Mouse (Mus musculus) frontal cortex, adult (tissue): ENCODE data around the gene Zcchc3.

ENCODE experiments used
- ATAC-seq: cut with Nextera tagmentation; 2 replicates; pipeline ENCODE4 v1.9.2; 2017; ENCODE audit warnings: mild to moderate bottlenecking, moderate library complexity, mixed read lengths; ENCODE audit not compliant: low TSS enrichment

The Zcchc3 gene

GRCm38 (mm10) chr2:152410971-152411371, 3.9 kb downstream of the Zcchc3 start:
- ATAC-seq = peak; percentile 11; the same call in 1 of the 2 replicates

- ATAC-seq = no peak
Measured at GRCm38 (mm10) chr2:152409781-152410180, 5.0 kb downstream of the Zcchc3 start.

- peak; percentile 98 for ATAC-seq
Measured at GRCm38 (mm10) chr2:152406126-152406525, 8.7 kb downstream of the Zcchc3 start.

- ATAC-seq = no peak
Measured at GRCm38 (mm10) chr2:152399122-152399542, 15.7 kb downstream of the Zcchc3 start.

- peak; percentile 48 for ATAC-seq
Measured at GRCm38 (mm10) chr2:152398691-152399090, 16.1 kb downstream of the Zcchc3 start.

DNA sequence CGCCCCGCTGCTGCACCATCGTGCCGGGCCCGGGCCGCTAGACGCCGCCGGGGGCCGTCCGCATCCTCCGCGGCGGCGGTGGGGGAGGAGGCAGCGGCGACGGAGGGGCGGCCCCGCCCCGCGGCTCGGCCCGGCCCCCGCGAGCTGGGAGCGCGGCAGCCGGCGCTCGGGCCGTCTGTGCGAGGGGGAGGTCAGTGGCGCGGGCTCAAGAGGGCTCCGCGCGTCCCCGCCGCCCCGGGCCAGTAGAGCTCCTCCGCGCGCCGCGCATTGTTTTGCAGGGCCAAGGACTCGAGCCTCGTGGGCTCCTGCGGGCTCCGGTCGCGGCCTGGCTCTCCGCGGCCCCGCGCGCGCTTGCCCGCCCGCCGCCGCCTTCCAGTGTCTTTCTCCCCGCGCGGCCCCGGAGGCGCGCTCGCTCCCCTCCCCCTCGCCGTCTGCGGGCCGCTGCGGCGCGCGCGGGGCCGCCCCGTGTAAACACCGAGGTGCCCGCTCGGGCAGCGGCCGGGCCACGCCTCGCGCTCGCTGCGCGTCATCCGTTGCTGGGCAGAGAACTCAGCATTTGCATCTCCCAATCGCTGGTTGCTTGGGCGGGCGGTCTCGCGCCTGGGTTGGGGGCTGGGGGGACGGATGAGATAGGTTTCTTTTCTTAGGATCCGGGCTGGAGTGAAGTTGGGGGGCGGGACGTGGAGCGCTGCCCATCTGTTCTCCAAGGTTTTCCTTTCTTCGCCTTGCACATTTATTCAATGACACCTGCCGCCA, 17.0 kb downstream of the Zcchc3 start, which contains the start of gene Sox12:
Gene Sox12 (minus strand): TSS at position 384 of the 756 bp plus-strand sequence.
- peak; percentile 54 for ATAC-seq

DNA sequence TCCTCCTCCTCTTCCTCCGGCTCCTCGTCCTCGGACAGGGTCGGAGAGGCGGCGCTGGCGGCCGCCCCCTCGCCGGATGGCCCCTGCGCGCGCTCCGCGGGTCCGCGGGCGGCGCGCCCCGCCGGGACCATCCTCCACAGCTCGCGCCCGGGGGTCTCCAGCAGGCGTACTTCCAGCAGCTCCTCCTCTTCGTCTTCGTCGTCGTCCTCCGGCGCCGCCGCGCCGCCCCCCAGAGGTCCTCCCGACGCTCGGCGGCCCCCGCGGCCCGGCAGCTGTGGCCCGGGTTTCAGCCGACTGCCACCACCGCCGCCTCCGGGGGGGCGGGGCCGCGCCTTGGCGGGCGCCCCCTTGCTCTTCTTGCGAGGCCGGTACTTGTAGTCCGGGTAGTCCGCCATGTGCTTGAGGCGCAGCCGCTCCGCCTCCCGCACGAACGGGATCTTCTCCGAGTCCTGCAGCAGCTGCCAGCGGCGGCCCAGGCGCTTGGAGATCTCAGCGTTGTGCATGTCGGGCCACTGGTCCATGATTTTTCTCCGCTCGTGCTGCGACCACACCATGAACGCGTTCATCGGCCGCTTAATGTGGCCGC, 17.7 kb downstream of the Zcchc3 start:
- ATAC-seq = peak; percentile 38

DNA sequence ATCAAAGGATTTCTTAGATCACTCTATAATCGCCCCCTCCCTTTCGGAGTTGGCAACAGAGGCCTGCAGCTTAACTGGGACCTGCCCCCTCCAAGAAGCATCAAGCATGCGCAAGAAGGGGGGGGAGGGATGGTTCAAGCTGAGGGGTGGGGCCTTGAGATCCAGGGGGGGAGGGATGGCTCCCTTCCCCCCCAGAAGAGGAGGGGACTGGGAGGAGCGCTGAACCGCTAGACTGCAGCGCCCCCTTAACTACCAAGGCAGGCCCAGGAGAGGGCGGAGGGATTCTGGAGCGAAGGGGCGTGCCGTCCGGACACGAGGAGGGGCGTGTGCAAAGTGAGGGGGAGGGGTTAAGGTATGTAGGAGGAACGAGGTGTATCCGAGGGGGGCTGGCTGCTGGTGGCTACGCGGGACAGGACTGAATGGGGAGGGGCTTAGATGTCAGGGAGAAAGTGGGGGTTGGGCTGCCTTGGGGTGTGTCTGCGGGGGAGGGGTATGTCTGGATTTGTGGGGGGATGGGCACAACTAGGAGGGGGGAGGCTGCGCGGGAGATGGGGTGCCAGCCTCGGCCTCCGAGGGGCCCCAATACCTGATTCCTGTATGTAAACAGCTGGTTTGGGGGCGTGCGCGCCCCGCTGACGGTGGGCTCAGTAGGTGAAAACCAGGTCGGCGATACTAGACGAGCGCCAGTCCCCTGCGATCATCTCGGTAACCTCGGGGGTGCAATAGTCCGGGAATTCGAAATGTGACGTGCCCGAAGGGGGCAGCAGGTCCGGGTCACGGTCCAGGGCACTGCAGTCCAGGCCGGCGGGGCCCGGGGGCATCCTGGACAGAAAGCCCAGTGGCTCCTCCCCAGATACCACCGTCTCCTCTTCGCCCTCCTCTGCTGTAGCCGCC, 18.5 kb downstream of the Zcchc3 start:
- ATAC-seq = peak; percentile 35

- ATAC-seq = no peak
Measured at GRCm38 (mm10) chr2:152395271-152395920, 19.4 kb downstream of the Zcchc3 start.

DNA sequence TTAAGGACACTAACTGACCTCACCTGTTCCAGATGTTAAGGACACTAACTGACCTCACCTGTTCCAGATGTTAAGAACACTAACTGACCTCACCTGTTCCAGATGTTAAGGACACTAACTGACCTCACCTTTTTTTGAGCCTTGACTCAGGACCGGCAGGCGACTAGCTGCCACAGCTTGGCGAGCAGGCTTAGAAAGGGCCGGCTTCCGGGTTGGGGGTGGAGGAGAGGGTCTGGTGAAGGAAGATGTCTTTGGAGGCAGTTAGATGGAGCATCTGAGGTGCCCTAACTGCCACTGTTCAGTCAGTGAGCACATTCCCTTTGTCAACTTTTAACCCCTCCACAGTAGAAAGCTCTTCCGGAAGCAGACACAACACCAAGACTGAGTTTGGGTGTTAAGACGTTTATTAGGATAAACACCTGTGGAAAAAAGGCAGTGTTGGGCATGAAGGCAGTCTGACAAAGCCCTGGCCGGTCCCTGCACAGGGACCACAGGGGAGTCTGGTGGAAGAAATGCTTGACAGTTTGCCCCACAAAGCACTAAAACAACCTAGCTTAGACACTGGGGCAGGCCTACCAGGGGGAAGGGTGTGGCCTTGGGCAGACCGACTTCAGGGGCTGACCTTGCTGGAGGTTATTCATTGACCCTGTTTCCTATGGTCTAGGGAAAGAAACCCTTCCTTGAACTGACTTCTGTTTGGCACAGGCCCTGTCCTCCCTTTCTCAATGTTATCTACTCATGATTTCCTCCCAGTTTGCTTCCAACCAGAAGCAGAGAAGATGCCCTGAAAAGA, 21.4 kb downstream of the Zcchc3 start:
- no peak for ATAC-seq

GRCm38 (mm10) chr2:152392786-152393185, 22.0 kb downstream of the Zcchc3 start:
- peak; percentile 23; the same call in 1 of the 2 replicates for ATAC-seq

DNA sequence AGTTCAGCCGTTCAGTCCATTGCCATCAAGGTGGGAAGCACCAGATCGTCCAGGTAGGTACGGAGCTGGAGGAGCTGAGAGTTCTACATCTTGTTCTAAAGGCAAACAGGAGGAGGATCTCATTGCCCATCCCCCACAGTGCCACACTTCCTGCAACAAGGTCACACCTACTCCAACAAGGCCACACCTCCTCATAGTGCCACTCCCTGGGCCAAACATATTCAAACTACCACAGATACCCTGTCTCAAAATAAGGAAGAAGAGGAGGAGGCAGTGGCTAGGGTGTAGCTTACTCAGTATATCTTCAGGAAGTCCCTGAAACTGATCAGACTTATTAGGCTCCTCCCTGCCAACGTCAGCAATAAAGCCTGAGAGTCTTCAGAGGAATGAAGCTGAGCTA, 30.6 kb downstream of the Zcchc3 start:
- ATAC-seq = no peak

GRCm38 (mm10) chr2:152376345-152376741, 38.5 kb downstream of the Zcchc3 start, which contains the start of gene Nrsn2:
Gene Nrsn2, minus strand, starts transcription at chr2:152376638.
- peak; percentile 81 for ATAC-seq

GRCm38 (mm10) chr2:152375652-152376344, 39.0 kb downstream of the Zcchc3 start:
- peak; percentile 75 for ATAC-seq

- ATAC-seq = no peak
Measured at GRCm38 (mm10) chr2:152373547-152373946, 41.3 kb downstream of the Zcchc3 start.

DNA sequence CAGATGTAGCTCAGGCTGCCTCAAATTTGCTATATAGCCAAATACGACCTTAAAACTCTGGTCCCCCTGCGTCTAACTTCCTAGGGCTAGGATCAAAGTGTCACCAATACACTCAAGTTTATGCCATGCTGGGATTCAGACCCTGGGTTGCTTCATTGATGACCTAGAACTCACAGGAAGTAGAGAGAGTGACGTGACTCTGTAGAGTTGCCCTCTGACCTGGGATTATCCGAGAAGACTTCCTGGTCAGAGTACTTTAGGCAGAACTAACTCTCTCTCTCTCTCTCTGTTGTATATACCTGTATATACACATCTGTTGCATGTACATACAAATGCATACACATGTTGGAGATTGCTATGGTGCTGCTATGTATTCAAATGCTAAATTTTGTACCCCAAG, 42.2 kb downstream of the Zcchc3 start:
- no peak for ATAC-seq

- ATAC-seq = no peak
Measured at GRCm38 (mm10) chr2:152372104-152372503, 42.7 kb downstream of the Zcchc3 start.

- peak; percentile 67 for ATAC-seq
Measured at GRCm38 (mm10) chr2:152368532-152369140, 46.2 kb downstream of the Zcchc3 start.

DNA sequence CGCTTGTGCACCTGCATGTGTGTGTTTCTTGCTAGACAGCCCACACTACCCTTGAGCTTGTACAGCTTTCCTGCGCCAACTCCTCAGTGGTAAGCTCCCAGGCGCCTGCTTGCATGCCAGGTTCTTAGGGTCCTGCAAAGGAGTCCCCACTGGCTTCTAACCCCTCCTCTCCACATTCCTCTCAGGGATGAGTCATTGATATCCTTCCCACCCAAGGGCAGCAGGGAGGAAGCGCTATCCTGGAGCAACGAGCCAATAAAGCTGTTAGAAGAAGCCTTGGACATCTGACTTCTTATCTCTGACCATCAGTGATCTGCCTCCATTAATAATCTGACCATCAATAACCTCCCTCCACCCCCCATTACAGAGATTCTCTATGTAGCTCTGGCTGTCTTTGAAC, 46.9 kb downstream of the Zcchc3 start:
- no peak for ATAC-seq
